Mouse (Mus musculus): ENCODE data around the gene G0s2. TPM values are rescaled to one million over a fixed set of nuclear protein-coding genes. Genes with fewer than 3 reads are reported as not detected.

The G0s2 gene
- polyA plus RNA-seq (2016; fragmentation: Nextera tagmentation; extraction: Ambion mirVana), result 10.1 and 11.0 TPM in 2 replicates

DNA sequence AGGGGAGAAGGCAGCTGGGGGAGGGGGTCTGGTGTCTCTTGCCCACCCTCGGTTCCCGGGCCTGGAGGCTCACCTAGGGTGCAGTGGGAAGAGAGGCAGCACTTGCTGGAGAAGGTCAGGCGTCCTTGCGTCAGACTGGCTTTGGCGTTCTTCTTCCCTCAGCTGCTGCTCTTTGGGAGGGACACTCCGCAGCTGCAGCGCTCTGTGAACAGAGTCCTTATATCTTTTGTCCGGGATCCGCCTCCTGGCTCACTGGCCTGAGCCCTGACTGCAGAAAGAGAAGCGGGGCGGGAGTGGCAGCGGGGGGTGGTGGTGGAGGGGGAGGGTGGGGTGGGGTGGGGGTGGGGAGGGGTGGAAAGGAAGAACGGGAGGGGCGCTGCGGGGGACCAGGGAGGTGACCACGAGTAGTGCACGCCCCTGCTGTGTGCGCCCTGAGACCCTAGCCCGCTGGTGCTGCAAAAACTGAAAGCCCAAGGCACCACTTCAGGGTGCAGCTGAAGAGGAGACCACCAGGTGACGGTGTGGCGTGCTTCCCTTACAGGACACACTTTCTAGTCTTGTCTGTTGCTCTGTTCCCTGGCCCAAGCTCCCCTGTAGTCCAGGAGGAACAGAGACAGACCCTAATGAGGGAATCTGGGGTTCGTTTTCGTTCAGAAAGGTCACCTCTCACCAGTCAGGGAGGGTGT, at the start of gene G0s2:
G0s2 (minus strand) TSS at position 302 of the 686 bp plus-strand sequence.
- no peaks in the 10 kb centered on the region for H3K27me3 ChIP-seq
- whole genome bisulfite sequencing, result 0% methylated on average over 23 of the region's 23 CpGs
- H3K9me3 ChIP-seq, result no peaks in the 10 kb centered on the region
- ATAC-seq (ENCODE audit: low FRiP score, low read depth), result peak; percentile 83
- peak within 1 kb of the TSS; percentile 79 for H3K27ac ChIP-seq (replicated peaks)
- H3K36me3 ChIP-seq, result no peaks in the 10 kb centered on the region
- H3K4me3 ChIP-seq, result peak within 1 kb of the TSS; percentile 42
- peak within 1 kb of the TSS; percentile 55 for H3K9ac ChIP-seq (replicated peaks)
- H3K4me2 ChIP-seq (replicated peaks), result peak within 1 kb of the TSS; percentile 67
- H3K4me1 ChIP-seq, result peaks cover 13% of the 10 kb centered on the region

DNA sequence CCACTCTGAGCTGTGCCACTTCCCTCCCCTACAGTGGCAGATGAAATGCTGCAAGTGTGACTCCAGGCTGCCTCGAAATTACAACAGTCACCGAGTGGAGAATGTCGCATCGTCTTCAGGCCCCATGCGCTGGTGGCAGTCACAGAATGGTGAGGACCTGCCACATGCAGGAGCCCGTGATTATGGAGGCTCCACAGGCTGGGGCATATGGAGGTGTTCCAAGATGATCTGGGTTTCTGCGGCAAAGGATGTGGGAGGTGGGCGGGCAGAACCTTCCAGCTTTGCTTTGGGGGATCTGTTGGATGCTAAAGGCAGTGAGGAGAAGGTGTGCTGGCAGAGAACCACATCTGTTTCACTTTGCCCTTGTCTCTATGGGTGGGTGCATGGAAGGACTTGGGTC, 47.4 kb upstream of the G0s2 start:
- Histone ChIP-seq H3K27me3 (0 out of 2 replicates have a peak, but pooled peaks cover 4% of the 10 kb centered on the region), H3K27ac (replicated peaks) (no peak overlapping the region), H3K9me3 (no peaks in the 10 kb centered on the region), H3K4me1 (peaks cover 5% of the 10 kb centered on the region; the same call in 1 of the 2 replicates), H3K36me3 (no peaks in the 10 kb centered on the region), H3K4me2 (replicated peaks) (no peak overlapping the region), H3K4me3 (no peak overlapping the region), H3K9ac (replicated peaks) (no peak overlapping the region)
- ATAC-seq (ENCODE audit: low FRiP score, low read depth), result no peak
- 88% methylated on average over 8 of the region's 8 CpGs for WGBS

DNA sequence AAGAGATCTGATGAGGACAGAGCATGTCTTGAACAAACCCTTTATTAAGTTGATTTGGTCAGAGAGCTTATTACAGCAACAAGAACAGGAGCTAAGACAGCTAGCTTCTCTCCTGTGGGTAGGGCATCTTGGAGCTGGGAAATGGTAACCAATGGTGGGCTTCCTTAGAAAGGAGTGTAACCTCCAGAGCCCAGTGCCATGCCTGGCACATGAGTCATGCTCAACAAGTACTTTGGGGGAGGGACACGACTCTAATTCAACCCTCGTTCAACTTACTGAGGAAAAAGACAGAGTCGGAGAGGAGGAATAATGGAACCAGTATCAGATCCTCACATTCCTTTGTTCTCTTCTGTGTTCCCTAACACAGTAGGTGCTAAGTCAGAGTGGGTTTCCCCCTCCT, 46.7 kb upstream of the G0s2 start:
- Histone ChIP-seq H3K4me1 (peaks cover 5% of the 10 kb centered on the region; the same call in 1 of the 2 replicates), H3K4me2 (replicated peaks) (no peak overlapping the region), H3K9ac (replicated peaks) (no peak overlapping the region), H3K27ac (replicated peaks) (no peak overlapping the region), H3K36me3 (no peaks in the 10 kb centered on the region), H3K9me3 (no peaks in the 10 kb centered on the region), H3K4me3 (no peak overlapping the region), H3K27me3 (0 out of 2 replicates have a peak, but pooled peaks cover 4% of the 10 kb centered on the region)
- 71% methylated on average over 3 of the region's 3 CpGs for WGBS
- ATAC-seq (ENCODE audit: low FRiP score, low read depth), result no peak

DNA sequence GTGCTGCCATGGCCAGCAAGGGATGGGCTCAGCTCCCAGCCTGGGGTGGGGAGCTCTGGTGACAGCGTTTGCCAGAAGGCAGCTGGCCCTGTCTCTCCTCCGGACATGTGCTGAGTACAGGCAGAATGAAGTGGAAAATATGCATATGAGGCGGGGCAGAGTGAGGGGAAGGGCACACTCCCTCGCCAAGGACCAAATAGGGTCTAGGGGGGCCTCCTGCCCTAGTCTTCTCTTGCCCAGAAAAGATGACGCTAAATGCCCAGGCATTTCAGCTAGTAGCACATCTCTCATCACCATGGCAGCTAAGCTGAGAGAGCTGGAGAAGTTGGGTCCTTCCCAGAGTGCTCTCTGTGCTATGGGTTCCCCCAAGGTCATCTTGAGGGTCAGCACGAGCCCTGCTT, 44.1 kb upstream of the G0s2 start:
- 36% methylated on average over 6 of the region's 6 CpGs for WGBS

DNA sequence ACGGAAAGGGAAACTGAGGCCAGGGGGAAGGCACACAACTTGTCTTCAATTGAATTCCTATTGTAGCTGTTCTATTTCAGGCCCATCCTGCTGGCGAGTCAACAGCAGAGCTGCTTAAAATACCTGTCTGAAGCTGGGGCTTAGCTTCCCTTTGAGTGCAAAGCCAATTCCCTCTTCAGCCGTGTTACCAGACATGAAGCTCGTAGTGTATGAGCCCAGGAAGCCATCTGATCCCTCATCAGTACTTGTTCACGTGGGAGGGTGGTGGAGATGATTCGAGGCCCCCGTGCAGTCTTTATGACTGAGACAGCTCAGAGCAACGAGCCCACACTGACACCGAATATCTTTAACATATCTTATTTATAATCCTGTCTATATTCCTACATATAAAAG, 43.3 kb upstream of the G0s2 start:
- H3K9ac ChIP-seq (replicated peaks), result no peak overlapping the region
- peaks cover 5% of the 10 kb centered on the region; the same call in 1 of the 2 replicates for H3K4me1 ChIP-seq
- WGBS, result 88% methylated on average over 9 of the region's 9 CpGs
- H3K27ac ChIP-seq (replicated peaks), result no peak overlapping the region
- ATAC-seq (ENCODE audit: low FRiP score, low read depth), result no peak
- H3K36me3 ChIP-seq, result no peaks in the 10 kb centered on the region
- H3K4me2 ChIP-seq (replicated peaks), result no peak overlapping the region
- no peak overlapping the region for H3K4me3 ChIP-seq
- H3K27me3 ChIP-seq, result 0 out of 2 replicates have a peak, but pooled peaks cover 4% of the 10 kb centered on the region
- H3K9me3 ChIP-seq, result no peaks in the 10 kb centered on the region

More for the DNA sequence above, 44.1 kb upstream of the G0s2 start:
- Histone ChIP-seq H3K4me3 (no peak overlapping the region), H3K36me3 (no peaks in the 10 kb centered on the region), H3K4me2 (replicated peaks) (no peak overlapping the region), H3K9me3 (no peaks in the 10 kb centered on the region), H3K27me3 (0 out of 2 replicates have a peak, but pooled peaks cover 4% of the 10 kb centered on the region), H3K4me1 (peaks cover 5% of the 10 kb centered on the region; the same call in 1 of the 2 replicates), H3K9ac (replicated peaks) (no peak overlapping the region), H3K27ac (replicated peaks) (no peak overlapping the region)
- peak; percentile 44; the same call in 1 of the 2 replicates for ATAC-seq (ENCODE audit: low FRiP score, low read depth)

DNA sequence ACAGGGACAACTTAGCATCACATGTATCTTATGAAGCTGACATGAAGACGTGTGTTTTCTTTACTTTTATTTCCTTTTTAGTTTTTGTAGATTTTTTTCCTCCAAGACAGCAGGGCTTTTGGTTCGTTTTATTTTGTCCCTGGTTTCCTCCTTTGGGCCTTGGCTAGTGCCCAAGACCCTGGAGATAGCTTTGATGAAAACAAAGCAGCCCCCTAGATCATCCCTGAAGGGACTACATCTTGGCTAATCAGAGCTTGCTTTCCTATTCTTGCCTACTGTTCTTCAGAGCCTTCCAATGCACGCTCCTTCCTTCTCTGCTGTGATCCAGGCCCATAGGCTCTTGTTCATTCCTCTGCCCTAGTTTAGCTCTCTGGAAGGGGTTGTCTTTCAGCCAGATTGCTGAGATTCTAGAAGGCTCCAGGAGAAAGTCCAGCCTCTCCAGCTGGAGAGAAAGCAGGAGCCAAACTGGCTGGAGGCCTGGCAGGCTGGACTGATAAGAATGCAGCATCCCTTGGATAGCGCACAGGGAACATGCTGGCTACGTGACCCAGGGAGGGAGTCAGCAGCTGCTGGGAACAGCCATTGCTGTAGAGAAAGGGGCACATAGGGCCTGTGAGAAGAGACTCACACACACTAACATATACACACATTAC, 42.8 kb upstream of the G0s2 start:
- WGBS, result 72% methylated on average over 5 of the region's 5 CpGs
- no peaks in the 10 kb centered on the region for H3K36me3 ChIP-seq
- H3K27me3 ChIP-seq, result 0 out of 2 replicates have a peak, but pooled peaks cover 4% of the 10 kb centered on the region
- no peak overlapping the region for H3K4me3 ChIP-seq
- peaks cover 5% of the 10 kb centered on the region; the same call in 1 of the 2 replicates for H3K4me1 ChIP-seq
- no peaks in the 10 kb centered on the region for H3K9me3 ChIP-seq
- H3K4me2 ChIP-seq (replicated peaks), result no peak overlapping the region
- no peak overlapping the region for H3K9ac ChIP-seq (replicated peaks)
- H3K27ac ChIP-seq (replicated peaks), result no peak overlapping the region
- no peak for ATAC-seq (ENCODE audit: low FRiP score, low read depth)

DNA sequence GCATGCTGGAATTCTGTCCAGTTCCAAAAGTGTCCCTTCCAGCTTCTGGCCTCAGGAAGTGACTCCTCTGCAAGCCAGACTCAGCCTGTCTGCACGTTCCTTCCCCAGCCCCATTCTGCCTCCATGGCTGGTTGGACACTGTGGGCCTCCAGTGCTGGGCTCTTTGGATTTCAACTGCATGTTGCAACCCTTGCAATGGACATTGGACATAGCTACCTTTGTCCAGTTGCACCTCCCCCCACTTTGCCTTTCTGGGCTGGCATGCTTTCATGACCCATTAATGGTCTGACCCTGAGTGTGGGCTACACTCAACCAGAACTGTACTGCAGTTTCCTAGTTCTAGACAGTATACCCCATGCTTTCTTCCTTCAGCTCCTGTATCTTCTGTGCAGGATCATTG, 38.6 kb upstream of the G0s2 start:
- H3K9ac ChIP-seq (replicated peaks), result no peak overlapping the region
- no peak for ATAC-seq (ENCODE audit: low FRiP score, low read depth)
- no peak overlapping the region for H3K4me2 ChIP-seq (replicated peaks)
- H3K27me3 ChIP-seq, result no peaks in the 10 kb centered on the region
- no peak overlapping the region for H3K4me3 ChIP-seq
- no peak overlapping the region for H3K27ac ChIP-seq (replicated peaks)
- no peaks in the 10 kb centered on the region for H3K9me3 ChIP-seq
- no peaks in the 10 kb centered on the region for H3K36me3 ChIP-seq
- 67% methylated on average over 1 of the region's 1 CpGs for WGBS
- H3K4me1 ChIP-seq, result no peaks in the 10 kb centered on the region

DNA sequence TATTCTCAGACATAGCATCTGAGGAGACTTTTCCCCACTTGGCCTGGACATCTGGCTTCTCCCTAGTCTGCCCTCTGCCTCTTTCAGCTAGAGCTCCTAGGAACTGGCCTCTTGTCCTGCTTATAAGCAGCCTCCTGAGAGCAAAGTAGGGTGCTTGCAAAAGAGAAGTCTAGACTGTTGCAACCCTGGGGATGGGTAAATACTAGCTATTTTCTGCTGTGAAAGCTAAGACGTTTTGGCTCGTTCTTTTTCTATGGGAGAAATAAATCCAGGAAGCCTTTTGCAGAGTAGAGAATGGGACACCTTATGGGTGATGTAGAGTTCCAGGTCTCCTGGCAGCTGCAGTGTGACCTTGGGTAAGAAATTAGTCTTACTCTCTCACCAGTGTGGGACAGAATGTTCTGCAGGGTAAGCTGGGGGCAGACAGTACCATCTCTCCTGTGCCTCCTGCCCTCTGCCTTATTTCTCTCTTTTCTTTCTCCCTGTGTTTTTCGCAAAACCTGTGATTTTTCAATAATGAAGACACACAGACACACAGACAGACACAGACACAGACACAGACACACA, 37.6 kb upstream of the G0s2 start:
- Histone ChIP-seq H3K36me3 (no peaks in the 10 kb centered on the region), H3K27ac (replicated peaks) (no peak overlapping the region), H3K9ac (replicated peaks) (no peak overlapping the region), H3K4me3 (no peak overlapping the region), H3K9me3 (no peaks in the 10 kb centered on the region), H3K4me1 (0 out of 2 replicates have a peak, but pooled peaks cover under 1% of the 10 kb centered on the region), H3K4me2 (replicated peaks) (no peak overlapping the region), H3K27me3 (no peaks in the 10 kb centered on the region)
- no peak for ATAC-seq (ENCODE audit: low FRiP score, low read depth)
- 88% methylated on average over 3 of the region's 3 CpGs for WGBS

DNA sequence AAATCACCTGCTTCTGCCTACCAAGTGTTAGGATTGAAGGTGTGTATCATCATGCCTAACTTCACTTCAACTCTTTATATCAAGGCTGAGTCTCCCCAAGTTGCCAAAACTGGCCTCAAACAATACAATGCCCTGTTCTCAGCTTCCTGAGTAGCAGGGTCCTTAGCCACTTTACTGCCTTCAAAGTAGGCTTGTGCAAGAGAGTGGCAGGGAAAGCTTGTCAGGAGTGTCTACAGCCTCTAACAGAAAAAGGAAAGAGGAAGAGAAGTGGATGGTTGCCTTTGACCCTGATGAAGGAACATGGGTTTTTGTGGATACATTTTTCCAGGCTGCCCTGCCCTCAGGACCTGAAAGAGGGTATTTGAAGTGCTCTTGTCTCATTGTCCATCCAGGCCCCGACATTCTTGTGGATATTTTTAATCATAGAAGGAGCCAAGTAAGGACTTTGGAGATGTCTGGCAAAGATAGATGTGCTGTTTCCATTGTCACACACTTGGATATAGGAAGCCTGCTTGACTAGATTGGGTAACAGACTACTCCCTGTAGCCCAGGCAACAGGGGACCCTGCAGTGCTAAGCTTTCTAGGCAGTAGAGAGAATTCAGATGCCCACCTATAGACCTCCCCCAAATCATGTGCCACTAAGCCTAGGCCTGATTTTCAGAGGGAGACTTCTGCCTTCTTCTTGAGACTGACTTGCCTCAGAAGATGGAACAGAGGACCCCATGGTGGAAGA, 36.9 kb upstream of the G0s2 start:
- ATAC-seq (ENCODE audit: low FRiP score, low read depth), result no peak
- 74% methylated on average over 1 of the region's 1 CpGs for WGBS

DNA sequence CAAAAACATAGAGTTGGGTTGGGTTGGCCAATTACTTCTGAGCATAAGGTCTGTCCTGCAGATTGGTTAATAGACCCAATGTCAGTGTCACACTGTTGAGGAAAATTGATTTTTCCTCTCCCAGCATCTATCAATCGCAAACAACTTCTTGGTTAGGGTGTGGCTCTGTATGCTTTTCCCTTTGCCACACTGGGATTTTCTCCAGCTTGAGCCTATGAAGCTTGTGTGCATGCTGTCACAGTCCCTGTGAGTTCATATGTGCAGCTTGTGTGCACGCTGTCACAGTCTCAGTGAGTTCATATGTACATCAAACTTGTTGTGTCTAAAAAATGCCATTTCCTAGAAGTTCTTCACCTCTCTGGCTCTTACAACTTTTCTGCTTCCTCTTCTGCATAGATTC, 33.8 kb upstream of the G0s2 start:
- H3K36me3 ChIP-seq, result no peaks in the 10 kb centered on the region
- peaks cover 18% of the 10 kb centered on the region; the same call in 1 of the 2 replicates for H3K27me3 ChIP-seq
- no peak overlapping the region for H3K4me2 ChIP-seq (replicated peaks)
- no peak overlapping the region for H3K4me3 ChIP-seq
- H3K4me1 ChIP-seq, result 0 out of 2 replicates have a peak, but pooled peaks cover 5% of the 10 kb centered on the region
- H3K27ac ChIP-seq (replicated peaks), result no peak overlapping the region
- 95% methylated on average over 2 of the region's 2 CpGs for WGBS
- H3K9me3 ChIP-seq, result no peaks in the 10 kb centered on the region
- no peak overlapping the region for H3K9ac ChIP-seq (replicated peaks)
- no peak for ATAC-seq (ENCODE audit: low FRiP score, low read depth)

More for the DNA sequence above, 36.9 kb upstream of the G0s2 start:
- Histone ChIP-seq H3K27me3 (no peaks in the 10 kb centered on the region), H3K4me3 (no peak overlapping the region), H3K9ac (replicated peaks) (no peak overlapping the region), H3K4me1 (0 out of 2 replicates have a peak, but pooled peaks cover 5% of the 10 kb centered on the region), H3K36me3 (no peaks in the 10 kb centered on the region), H3K27ac (replicated peaks) (no peak overlapping the region), H3K4me2 (replicated peaks) (no peak overlapping the region), H3K9me3 (no peaks in the 10 kb centered on the region)

DNA sequence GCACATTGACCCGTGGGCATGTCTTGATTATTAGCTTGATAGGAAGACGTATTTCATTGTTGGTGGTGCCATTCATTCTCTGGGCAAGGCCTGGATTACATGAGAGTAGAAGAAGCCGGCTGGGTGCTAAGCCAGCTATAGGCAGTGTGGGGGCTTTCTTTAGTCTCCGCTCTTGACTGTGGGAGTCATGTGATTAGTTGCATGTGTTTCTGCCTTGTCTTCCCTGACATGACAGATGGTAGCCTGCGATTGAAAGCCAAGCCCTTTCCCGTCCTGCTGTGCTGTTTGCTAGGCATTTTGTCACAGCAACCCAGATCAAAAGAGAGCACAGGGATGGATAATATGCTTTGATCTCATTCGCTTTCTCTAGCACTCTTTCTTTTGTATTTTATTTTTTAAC, 32.4 kb upstream of the G0s2 start:
- WGBS, result 21% methylated on average over 7 of the region's 7 CpGs
- Histone ChIP-seq H3K4me3 (no peak overlapping the region), H3K27me3 (peaks cover 25% of the 10 kb centered on the region; the same call in 1 of the 2 replicates), H3K36me3 (no peaks in the 10 kb centered on the region), H3K9ac (replicated peaks) (no peak overlapping the region), H3K27ac (replicated peaks) (no peak overlapping the region), H3K9me3 (no peaks in the 10 kb centered on the region), H3K4me1 (0 out of 2 replicates have a peak, but pooled peaks cover 5% of the 10 kb centered on the region), H3K4me2 (replicated peaks) (no peak overlapping the region)
- ATAC-seq (ENCODE audit: low FRiP score, low read depth), result peak; percentile 89

Measured in midbrain, embryonic 12.5 days (tissue).